Mouse (Mus musculus) neural tube, embryonic 12.5 days (tissue): Measurements from ENCODE around the gene Phtf1. TPM values are rescaled to one million over a fixed set of nuclear protein-coding genes. Genes with fewer than 3 reads are reported as not detected.

Experiments
- ATAC-seq: fragments of 200-750 bp; cut with Nextera tagmentation; 2 replicates; pipeline ENCODE4 v1.8.0; 2017; ENCODE audit warnings: low read depth, mild to moderate bottlenecking, moderate TSS enrichment, moderate library complexity; ENCODE audit not compliant: low FRiP score
- H3K27ac ChIP-seq: fragments of 300-500 bp; sonication (generic); 2 replicates; pipeline ENCODE4 v1.5.1; 2016
- H3K27me3 ChIP-seq: fragments of 300-500 bp; sonication (generic); replicated peaks from 2 replicates; pipeline ENCODE4 v1.6.1; 2016; ENCODE audit warnings: mild to moderate bottlenecking
- H3K36me3 ChIP-seq: fragments of 300-500 bp; sonication (generic); 2 replicates; pipeline ENCODE4 v1.6.1; 2016; ENCODE audit warnings: mild to moderate bottlenecking
- H3K4me1 ChIP-seq: fragments of 300-500 bp; sonication (generic); 2 replicates; pipeline ENCODE4 v1.6.1; 2016
- H3K4me2 ChIP-seq: fragments of 300-500 bp; sonication (generic); replicated peaks from 2 replicates; pipeline ENCODE4 v1.6.1; 2016; ENCODE audit warnings: mild to moderate bottlenecking
- H3K4me3 ChIP-seq: fragments of 300-500 bp; sonication (generic); 2 replicates; pipeline ENCODE4 v1.5.1; 2016
- H3K9ac ChIP-seq: fragments of 300-500 bp; sonication (generic); 2 replicates; pipeline ENCODE4 v1.6.1; 2016; ENCODE audit warnings: mild to moderate bottlenecking
- H3K9me3 ChIP-seq: fragments of 300-500 bp; sonication (generic); 2 replicates; pipeline ENCODE4 v1.6.1; 2016; ENCODE audit warnings: mild to moderate bottlenecking
- WGBS: fragments of 180-500 bp; shearing (Covaris S2); methylation state at CpG from one replicate; pipeline ENCODE4 v1.1.7; 2016; 5-methylcytosine and 5-hydroxymethylcytosine counted together
- polyA plus RNA-seq: library from polyadenylated mRNA; unstranded; fragments of >200 nt; fragmentation: Nextera tagmentation; extraction: Ambion mirVana; gene quantifications from 2 replicates; pipeline ENCODE4 v1.2.1, GENCODE M21; 2016

Gene Phtf1
- 43.3 and 43.5 TPM in 2 replicates for polyA plus RNA-seq

DNA sequence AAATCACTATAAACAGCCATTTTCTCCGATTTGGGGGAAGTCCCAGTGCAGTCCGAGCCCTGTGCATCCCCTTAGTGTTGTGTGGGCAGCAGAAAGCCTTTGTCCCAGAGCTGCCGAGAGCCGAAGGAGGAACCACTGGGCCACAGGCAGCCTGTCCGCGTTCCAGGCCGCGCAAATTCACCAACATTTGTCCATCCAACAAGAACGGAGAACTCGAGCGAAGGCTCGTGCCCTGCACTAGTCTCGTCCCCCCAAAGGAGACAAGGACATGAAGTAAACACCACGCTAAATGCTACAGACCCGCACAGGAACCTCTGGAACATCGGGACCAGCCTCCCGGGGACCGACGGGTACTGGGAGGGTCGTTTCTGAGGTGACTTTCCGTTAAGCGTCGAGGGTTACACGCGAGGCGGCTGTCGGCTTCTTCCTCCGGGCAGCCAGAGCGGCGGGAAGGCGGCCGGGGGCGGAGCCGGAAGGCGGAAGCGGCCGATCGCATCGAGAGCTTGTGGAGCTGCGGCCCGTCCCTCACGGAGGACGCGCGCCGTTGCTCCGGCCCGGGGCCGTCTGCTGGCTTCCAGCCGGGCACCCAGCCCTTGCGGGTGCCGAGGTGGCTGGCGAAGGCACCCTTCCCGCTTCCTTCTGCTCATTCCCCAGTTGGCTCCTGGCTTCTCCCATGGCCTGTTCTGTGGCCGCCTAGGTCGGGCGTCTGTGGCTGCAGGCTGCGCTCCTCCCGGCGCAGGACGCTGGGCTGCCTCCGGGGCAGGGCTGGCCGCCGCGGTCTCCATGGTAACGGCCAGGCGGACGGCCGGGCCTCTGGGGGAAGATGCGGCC lies at the start of gene Phtf1:
Gene Phtf1, plus strand, starts transcription at position 250 of the 831 bp plus-strand sequence.
- H3K9me3 ChIP-seq: no peaks in the 10 kb centered on the region
- H3K27me3 ChIP-seq: no peaks in the 10 kb centered on the region
- peaks cover 12% of the 10 kb centered on the region for H3K4me1 ChIP-seq
- H3K36me3 ChIP-seq: peaks cover 11% of the 10 kb centered on the region
- H3K27ac ChIP-seq: peak within 1 kb of the TSS; percentile 98
- peak within 1 kb of the TSS; percentile 92 for H3K9ac ChIP-seq
- H3K4me2 ChIP-seq: peak within 1 kb of the TSS; percentile 82
- WGBS: under 1% methylated on average over 70 of the region's 70 CpGs
- peak; percentile 97 for ATAC-seq
- peak within 1 kb of the TSS; percentile 82 for H3K4me3 ChIP-seq

DNA sequence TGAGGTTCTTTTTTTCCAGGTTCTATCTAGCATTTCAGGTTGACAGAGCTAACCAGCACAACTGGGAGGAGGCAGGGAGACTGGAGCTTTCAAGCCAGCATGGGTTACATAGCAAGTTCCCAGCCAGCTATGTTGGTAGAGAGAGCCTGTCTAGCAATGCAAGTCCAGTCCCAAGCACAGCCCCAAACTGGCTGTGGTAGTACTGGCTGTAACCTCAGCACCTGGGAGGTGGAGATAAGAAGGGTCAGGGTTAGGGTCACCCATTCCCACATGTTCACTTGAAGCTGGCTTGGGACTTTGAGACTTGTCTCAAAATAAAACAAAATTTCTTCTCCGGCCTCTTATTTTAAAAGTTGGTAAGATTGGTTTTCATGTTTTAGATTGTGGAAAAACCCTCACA lies 47.8 kb upstream of the Phtf1 start:
- peaks cover 18% of the 10 kb centered on the region for H3K4me1 ChIP-seq
- H3K9ac ChIP-seq: no peak overlapping the region
- peaks cover 6% of the 10 kb centered on the region; the same call in 1 of the 2 replicates for H3K36me3 ChIP-seq
- no peaks in the 10 kb centered on the region for H3K9me3 ChIP-seq
- H3K4me3 ChIP-seq: no peak overlapping the region
- no peaks in the 10 kb centered on the region for H3K27me3 ChIP-seq
- no peak for ATAC-seq
- no peak overlapping the region for H3K27ac ChIP-seq
- H3K4me2 ChIP-seq: no peak overlapping the region
- 100% methylated on average over 1 of the region's 1 CpGs for WGBS

DNA sequence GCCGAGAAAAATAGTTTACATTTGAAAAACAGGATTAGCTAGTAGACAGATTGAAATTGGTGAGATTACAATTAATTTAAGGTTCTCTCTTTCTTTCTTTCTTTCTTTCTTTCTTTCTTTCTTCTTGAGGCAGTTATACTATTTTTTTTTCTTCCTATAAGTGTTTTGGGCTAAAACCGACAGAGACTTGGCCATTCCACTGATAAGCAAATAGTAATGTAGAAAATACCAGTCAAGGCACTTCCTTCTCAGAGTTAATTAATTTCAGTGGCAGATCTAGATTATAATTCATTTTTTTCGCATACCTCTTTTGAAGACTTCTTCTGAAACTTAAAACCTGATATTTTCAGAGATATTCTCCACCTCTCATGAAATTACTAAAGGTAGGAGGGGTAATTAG lies 42.6 kb upstream of the Phtf1 start:
- Histone ChIP-seq H3K36me3 (no peaks in the 10 kb centered on the region; the same call in 1 of the 2 replicates), H3K4me2 (no peak overlapping the region), H3K4me3 (no peak overlapping the region), H3K4me1 (peaks cover 7% of the 10 kb centered on the region), H3K9ac (no peak overlapping the region), H3K27ac (no peak overlapping the region), H3K27me3 (no peaks in the 10 kb centered on the region), H3K9me3 (no peaks in the 10 kb centered on the region)
- 72% methylated on average over 3 of the region's 3 CpGs for WGBS
- ATAC-seq: no peak

DNA sequence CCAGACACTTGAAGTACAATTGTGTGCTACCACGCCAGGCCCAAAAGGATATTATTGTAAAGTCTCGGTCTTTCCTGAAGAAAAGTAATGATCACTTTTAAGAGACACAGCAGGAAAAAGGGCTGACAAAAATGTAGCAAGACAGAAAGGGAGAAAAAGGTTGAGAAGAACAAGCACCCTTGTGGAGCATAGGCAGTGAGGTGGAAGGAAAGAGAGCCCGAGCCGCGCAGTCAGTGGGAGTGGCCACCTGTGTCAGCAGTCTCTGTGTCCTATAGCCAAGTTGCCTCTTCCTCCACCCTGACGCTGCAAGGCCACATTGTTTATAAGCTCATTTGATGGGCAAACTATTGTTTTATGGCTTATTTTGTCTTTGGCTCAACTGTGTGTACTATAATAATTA lies 40.4 kb upstream of the Phtf1 start:
- WGBS: 57% methylated on average over 6 of the region's 6 CpGs

DNA sequence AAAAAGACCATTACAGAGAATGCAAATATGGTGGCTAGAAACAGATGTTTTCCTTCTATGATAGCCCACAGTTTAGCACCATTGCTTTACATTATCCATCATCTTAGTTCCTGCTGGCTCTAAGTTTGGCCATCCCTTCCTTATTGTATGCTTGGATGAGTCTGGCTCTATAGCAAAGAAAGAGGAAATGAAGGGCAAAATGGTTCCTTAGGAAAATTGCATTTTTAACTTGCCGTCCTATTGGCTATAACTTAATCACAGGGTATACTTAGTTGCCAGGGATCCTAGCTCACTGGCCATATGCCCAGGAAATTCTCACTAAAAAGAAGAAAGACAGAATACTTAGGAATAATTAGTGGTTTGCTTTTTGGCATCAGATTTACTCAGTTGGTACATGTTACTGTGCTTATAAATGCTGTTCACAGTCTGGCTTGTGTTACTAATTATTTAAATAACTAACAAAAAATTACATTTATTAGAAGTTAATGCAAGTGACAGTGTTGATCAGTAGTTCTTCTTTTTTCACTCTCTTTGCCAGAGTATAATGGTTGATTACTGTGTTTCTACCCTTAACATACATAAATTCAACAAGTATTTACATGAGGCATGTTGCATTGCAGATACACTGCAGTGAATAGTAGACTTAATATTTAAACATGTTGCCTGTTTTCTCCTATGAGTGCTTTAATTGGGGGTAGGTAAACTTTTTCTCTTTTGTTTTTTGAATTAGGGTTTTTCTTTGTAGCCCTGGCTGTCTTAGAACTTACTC lies 22.9 kb upstream of the Phtf1 start:
- H3K9me3 ChIP-seq: no peaks in the 10 kb centered on the region
- no peak overlapping the region for H3K9ac ChIP-seq
- no peaks in the 10 kb centered on the region for H3K36me3 ChIP-seq
- ATAC-seq: no peak
- H3K4me1 ChIP-seq: no peaks in the 10 kb centered on the region
- no peak overlapping the region for H3K4me3 ChIP-seq
- no peaks in the 10 kb centered on the region for H3K27me3 ChIP-seq
- H3K4me2 ChIP-seq: no peak overlapping the region
- H3K27ac ChIP-seq: no peak overlapping the region
- 96% methylated on average over 1 of the region's 1 CpGs for WGBS

More for the DNA sequence above, 40.4 kb upstream of the Phtf1 start:
- no peak overlapping the region for H3K4me3 ChIP-seq
- H3K27ac ChIP-seq: no peak overlapping the region
- peaks cover 7% of the 10 kb centered on the region for H3K4me1 ChIP-seq
- peaks cover 7% of the 10 kb centered on the region; the same call in 1 of the 2 replicates for H3K36me3 ChIP-seq
- H3K9ac ChIP-seq: no peak overlapping the region
- no peaks in the 10 kb centered on the region for H3K27me3 ChIP-seq
- no peak for ATAC-seq
- no peak overlapping the region for H3K4me2 ChIP-seq
- H3K9me3 ChIP-seq: no peaks in the 10 kb centered on the region

DNA sequence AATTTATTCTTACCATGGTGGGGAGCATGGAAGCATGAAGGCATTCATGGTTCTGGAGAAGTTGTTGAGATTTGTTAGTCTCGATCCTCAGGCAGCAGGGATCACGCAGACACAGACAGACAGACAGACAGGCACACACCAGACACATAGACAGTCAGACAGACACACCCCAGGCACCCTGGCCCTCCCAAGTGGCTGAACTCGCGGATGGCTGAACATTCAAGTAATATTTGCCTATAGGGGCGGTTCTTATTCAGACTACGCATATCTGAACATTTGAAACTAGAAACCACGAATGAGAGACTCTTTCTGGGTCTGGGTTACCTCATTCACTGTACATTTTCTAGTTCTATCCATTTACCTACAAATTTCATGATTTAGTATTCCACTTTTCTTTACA lies 19.2 kb upstream of the Phtf1 start:
- H3K27ac ChIP-seq: no peak overlapping the region
- no peak for ATAC-seq
- H3K9me3 ChIP-seq: no peaks in the 10 kb centered on the region
- no peak overlapping the region for H3K4me2 ChIP-seq
- H3K4me3 ChIP-seq: no peak overlapping the region
- WGBS: 92% methylated on average over 7 of the region's 7 CpGs
- no peaks in the 10 kb centered on the region for H3K27me3 ChIP-seq
- H3K4me1 ChIP-seq: no peaks in the 10 kb centered on the region; the same call in 1 of the 2 replicates
- H3K36me3 ChIP-seq: no peaks in the 10 kb centered on the region
- H3K9ac ChIP-seq: no peak overlapping the region

DNA sequence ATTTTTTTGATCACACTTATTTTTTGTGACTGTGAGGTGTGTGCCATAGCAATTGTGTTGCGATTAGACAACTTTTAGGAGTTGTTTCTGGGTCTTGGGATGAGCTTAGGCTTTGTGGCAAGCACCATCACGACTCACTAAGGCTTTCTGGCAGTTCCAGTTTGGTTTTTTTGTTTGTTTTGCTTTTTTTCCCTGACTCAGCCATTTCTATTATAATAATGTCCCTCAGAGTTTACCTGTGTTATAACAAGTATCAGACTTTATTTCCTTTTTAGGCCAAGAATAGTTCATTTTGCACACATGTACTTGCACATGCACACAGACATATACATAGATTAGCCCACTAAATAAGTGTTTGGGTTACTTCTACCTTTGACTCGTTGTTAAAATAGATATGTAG lies 7.3 kb upstream of the Phtf1 start:
- H3K36me3 ChIP-seq: peaks cover 26% of the 10 kb centered on the region
- no peak overlapping the region for H3K9ac ChIP-seq
- no peak overlapping the region for H3K4me2 ChIP-seq
- no peaks in the 10 kb centered on the region for H3K9me3 ChIP-seq
- no peak overlapping the region for H3K27ac ChIP-seq
- H3K27me3 ChIP-seq: no peaks in the 10 kb centered on the region
- H3K4me1 ChIP-seq: no peaks in the 10 kb centered on the region
- 93% methylated on average over 3 of the region's 3 CpGs for WGBS
- ATAC-seq: no peak
- H3K4me3 ChIP-seq: no peak overlapping the region

DNA sequence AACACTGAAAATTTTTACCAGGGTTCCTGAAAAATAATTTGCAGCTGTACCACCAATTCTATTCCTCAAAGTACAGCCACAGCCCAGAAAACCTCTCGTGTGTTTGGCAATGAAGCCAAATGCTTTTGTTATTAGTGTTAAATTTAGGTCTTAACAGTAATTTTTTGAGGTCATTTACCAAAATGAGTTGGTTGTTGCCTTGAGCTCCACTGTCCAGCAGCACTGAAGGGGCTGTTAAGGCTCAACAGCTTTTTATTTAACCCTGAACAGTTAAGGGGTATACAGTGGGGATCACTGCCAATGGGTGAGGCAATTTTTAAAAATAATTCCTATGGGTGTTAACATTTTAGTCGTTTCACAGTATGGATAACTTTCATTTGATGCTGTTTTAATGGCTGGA lies 679 bp upstream of the Phtf1 start:
- WGBS: 29% methylated on average over 2 of the region's 2 CpGs
- Histone ChIP-seq H3K27ac (peak overlapping the region; percentile 98; the same call in 1 of the 2 replicates), H3K4me3 (peak overlapping the region; percentile 82), H3K4me1 (peaks cover 12% of the 10 kb centered on the region), H3K4me2 (peak overlapping the region; percentile 82), H3K9ac (peak overlapping the region; percentile 92), H3K27me3 (no peaks in the 10 kb centered on the region), H3K36me3 (peaks cover 14% of the 10 kb centered on the region), H3K9me3 (no peaks in the 10 kb centered on the region)
- ATAC-seq: no peak

DNA sequence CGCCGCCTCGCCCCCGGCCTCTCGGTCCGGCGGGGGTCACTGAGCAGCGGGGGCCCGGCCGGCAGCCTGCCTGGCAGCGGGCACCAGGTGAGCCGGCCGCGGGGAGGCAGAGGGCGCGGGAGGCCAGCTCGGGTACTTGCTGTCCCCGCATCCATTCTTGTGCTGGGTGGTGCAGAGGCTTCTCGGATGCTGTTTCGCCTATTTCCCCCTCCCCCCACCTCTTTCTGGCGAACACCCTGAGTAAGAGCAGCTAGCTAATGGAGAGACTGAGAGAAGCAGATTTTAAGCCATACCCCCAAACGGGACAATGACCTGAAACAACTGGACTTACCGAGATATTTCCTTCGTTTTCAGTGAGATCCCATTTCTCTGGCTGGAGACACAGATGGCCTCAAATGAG lies 791 bp downstream of the Phtf1 start:
- Histone ChIP-seq H3K9me3 (no peaks in the 10 kb centered on the region), H3K4me1 (peaks cover 12% of the 10 kb centered on the region), H3K4me3 (peak overlapping the region; percentile 82), H3K27ac (peak overlapping the region; percentile 98), H3K36me3 (peaks cover 11% of the 10 kb centered on the region), H3K27me3 (no peaks in the 10 kb centered on the region), H3K9ac (peak overlapping the region; percentile 92), H3K4me2 (peak overlapping the region; percentile 82)
- under 1% methylated on average over 24 of the region's 24 CpGs for WGBS
- peak; percentile 84 for ATAC-seq

DNA sequence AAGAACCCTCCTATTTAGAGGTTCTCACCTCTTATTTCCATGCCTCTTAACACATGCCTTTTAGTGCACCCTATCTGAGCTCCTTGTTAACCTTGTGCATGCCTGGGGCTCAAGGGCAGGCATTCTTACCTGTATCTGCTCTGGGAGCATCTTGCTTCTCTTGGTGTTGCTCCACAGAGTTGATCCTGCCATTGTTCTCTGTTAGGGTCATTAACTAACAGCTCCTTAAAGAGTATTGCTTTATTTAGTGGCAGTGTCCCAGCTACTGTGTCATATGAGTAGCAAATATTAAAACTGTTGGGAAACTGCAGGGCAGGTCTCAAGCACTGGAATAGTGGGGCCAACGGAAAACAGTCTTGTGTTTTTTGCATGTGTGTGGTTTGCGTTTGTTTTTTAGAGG lies 3.2 kb downstream of the Phtf1 start:
- Histone ChIP-seq H3K4me1 (peaks cover 12% of the 10 kb centered on the region), H3K27me3 (no peaks in the 10 kb centered on the region), H3K4me3 (no peak overlapping the region), H3K36me3 (peaks cover 11% of the 10 kb centered on the region), H3K27ac (no peak overlapping the region), H3K9ac (no peak overlapping the region), H3K9me3 (no peaks in the 10 kb centered on the region), H3K4me2 (no peak overlapping the region)
- no peak for ATAC-seq
- 97% methylated on average over 2 of the region's 2 CpGs for WGBS

DNA sequence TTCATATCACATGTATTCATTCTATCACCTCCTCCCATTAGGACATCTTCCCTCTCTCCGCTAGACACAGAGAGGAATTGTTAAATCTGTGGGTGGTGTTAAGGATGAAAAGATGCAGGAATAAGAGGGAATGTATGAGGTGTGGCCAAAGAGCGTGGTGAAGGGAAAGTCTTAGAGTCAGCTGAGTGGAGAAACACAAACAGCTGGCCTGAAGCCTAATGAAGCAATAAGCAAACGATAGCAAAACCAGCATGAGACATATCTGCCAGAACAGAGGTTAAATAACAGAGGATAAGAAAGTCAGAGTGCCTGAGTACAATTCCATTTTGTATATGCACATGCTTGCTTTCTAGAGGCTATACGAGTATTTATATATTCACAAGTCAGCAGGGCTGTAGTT lies 16.6 kb downstream of the Phtf1 start:
- no peak overlapping the region for H3K9ac ChIP-seq
- no peak for ATAC-seq
- no peak overlapping the region for H3K4me2 ChIP-seq
- H3K4me3 ChIP-seq: no peak overlapping the region
- no peak overlapping the region for H3K27ac ChIP-seq
- no peaks in the 10 kb centered on the region for H3K27me3 ChIP-seq
- H3K36me3 ChIP-seq: peaks cover 47% of the 10 kb centered on the region
- H3K9me3 ChIP-seq: no peaks in the 10 kb centered on the region
- WGBS: 82% methylated on average over 4 of the region's 4 CpGs
- no peaks in the 10 kb centered on the region for H3K4me1 ChIP-seq

DNA sequence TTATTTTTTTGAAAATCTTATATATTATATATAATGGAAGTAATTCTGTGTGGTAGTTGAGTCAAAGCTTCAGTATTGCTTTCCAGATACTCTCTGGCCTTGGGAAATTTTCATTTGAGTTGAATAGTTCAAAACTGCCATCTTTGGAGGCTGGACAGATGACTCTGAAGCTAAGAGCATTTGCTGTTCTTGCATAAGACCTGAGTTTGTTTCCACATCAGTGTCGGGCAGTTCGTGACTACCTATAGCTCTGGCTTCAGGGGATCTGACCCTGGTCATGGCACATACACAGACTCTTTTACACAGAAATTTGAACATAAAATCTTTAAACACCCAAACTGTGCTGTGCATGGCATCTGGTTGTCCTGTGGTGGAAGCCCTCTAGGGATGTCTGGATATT lies 17.3 kb downstream of the Phtf1 start:
- H3K27me3 ChIP-seq: no peaks in the 10 kb centered on the region
- peaks cover 52% of the 10 kb centered on the region for H3K36me3 ChIP-seq
- H3K27ac ChIP-seq: no peak overlapping the region
- no peak overlapping the region for H3K4me3 ChIP-seq
- H3K9ac ChIP-seq: no peak overlapping the region
- no peaks in the 10 kb centered on the region for H3K9me3 ChIP-seq
- H3K4me2 ChIP-seq: no peak overlapping the region
- no peak for ATAC-seq
- H3K4me1 ChIP-seq: no peaks in the 10 kb centered on the region
- 96% methylated on average over 2 of the region's 2 CpGs for WGBS
